Mouse (Mus musculus): ENCODE measurements around the gene Dusp7.

- TF ChIP-seq CTCF (IDR thresholded peaks at IDR 0.05; ENCODE audit: insufficient read depth, low read length), result no peak
- no peak for TF ChIP-seq POLR2A (IDR thresholded peaks at IDR 0.05; ENCODE audit: borderline replicate concordance, extremely low read depth, low read depth, low read length)
Observed at GRCm38 (mm10) chr9:106361140-106361539, 7.3 kb upstream of the Dusp7 start.
